Mouse (Mus musculus) limb, embryonic 14.5 days (tissue): ENCODE measurements around the gene 6330409D20Rik. TPM values are rescaled to one million over a fixed set of nuclear protein-coding genes. Genes with fewer than 3 reads are reported as not detected.

ENCODE experiments used
- ATAC-seq: fragments of 200-750 bp; cut with Nextera tagmentation; 2 replicates; pipeline ENCODE4 v1.8.0; 2017; ENCODE audit warnings: low read depth, moderate number of reproducible peaks, moderate TSS enrichment; ENCODE audit not compliant: low FRiP score
- DNase-seq: peaks from one replicate; pipeline ENCODE4 v3.0.0-alpha.2; 2015; ENCODE audit warnings: low spot score
- H3K27ac ChIP-seq: fragments of 300-500 bp; sonication (generic); replicated peaks from 2 replicates; pipeline ENCODE4 v1.5.1; 2014; ENCODE audit warnings: low read depth, mild to moderate bottlenecking, low read length, moderate library complexity, mixed read lengths
- H3K27me3 ChIP-seq: fragments of 300-500 bp; sonication (generic); 2 replicates; pipeline ENCODE4 v1.6.1; 2014; ENCODE audit warnings: low read length, mixed read lengths; ENCODE audit not compliant: control insufficient read depth, insufficient read depth
- H3K36me3 ChIP-seq: fragments of 300-500 bp; sonication (generic); 2 replicates; pipeline ENCODE4 v1.6.1; 2014; ENCODE audit warnings: mild to moderate bottlenecking, low read length, moderate library complexity, mixed read lengths; ENCODE audit not compliant: control insufficient read depth, insufficient read depth
- H3K4me1 ChIP-seq: fragments of 300-500 bp; sonication (generic); 2 replicates; pipeline ENCODE4 v1.6.1; 2014; ENCODE audit warnings: antibody characterized with exemption, low read length, mixed read lengths; ENCODE audit not compliant: control insufficient read depth, insufficient read depth
- H3K4me2 ChIP-seq: fragments of 300-500 bp; sonication (generic); replicated peaks from 2 replicates; pipeline ENCODE4 v1.6.1; 2014; ENCODE audit warnings: low read depth, mild to moderate bottlenecking, low read length, moderate library complexity; ENCODE audit not compliant: severe bottlenecking
- H3K4me3 ChIP-seq: fragments of 300-500 bp; sonication (generic); replicated peaks from 2 replicates; pipeline ENCODE4 v1.5.1; 2014; ENCODE audit warnings: low read length
- H3K9ac ChIP-seq: fragments of 300-500 bp; sonication (generic); 2 replicates; pipeline ENCODE4 v1.6.1; 2014; ENCODE audit warnings: mild to moderate bottlenecking, low read depth, low read length, moderate library complexity; ENCODE audit not compliant: severe bottlenecking
- H3K9me3 ChIP-seq: fragments of 300-500 bp; sonication (generic); 2 replicates; pipeline ENCODE4 v1.6.1; 2016; ENCODE audit warnings: low read length; ENCODE audit not compliant: control insufficient read depth
- POLR2A ChIP-seq: fragments of 200-500 bp; IDR thresholded peaks from 2 replicates; pipeline ENCODE4 v1.8.0; 2012; ENCODE audit warnings: inconsistent platforms, mild to moderate bottlenecking, moderate library complexity, borderline replicate concordance; ENCODE audit not compliant: insufficient read depth, insufficient read length; ENCODE audit errors: extremely low read depth
- WGBS: fragments of 180-500 bp; shearing (Covaris S2); extraction: QIAGEN DNeasy Blood & Tissue Kit; methylation state at CpG from one replicate; pipeline ENCODE4 v1.1.7; 2014; 5-methylcytosine and 5-hydroxymethylcytosine counted together
- polyA plus RNA-seq, 2 experiments: library from polyadenylated mRNA; depleted of rRNA in 1 of 2; stranded (reverse) in 1 of 2; unstranded in 1 of 2; fragments of >200 nt; fragmentation: Nextera tagmentation in 1 of 2; extraction: Ambion mirVana in 1 of 2; gene quantifications; 2 replicates each; pipeline versions ENCODE4 v1.2.1 to v1.2.3; 2012 to 2014

6330409D20Rik gene
- polyA plus RNA-seq, 2 experiments = 0.14 TPM; not detected in 1

GRCm38 (mm10) chr2:32693282-32693681 is 47.5 kb downstream of the 6330409D20Rik start:
- ATAC-seq (no peak), DNase-seq (no peak)
- Histone ChIP-seq H3K4me1 (peaks cover 11% of the 10 kb centered on the region), H3K4me3 (peak overlapping the region; percentile 89), H3K36me3 (peaks cover 13% of the 10 kb centered on the region), H3K27ac (no peak overlapping the region), H3K9ac (peak overlapping the region; percentile 88), H3K4me2 (peak overlapping the region; percentile 81), H3K9me3 (no peaks in the 10 kb centered on the region), H3K27me3 (no peaks in the 10 kb centered on the region)
- TF ChIP-seq POLR2A = no peak
- 16% methylated on average over 7 of the region's 7 CpGs for WGBS

GRCm38 (mm10) chr2:32692496-32692895 is 48.3 kb downstream of the 6330409D20Rik start:
- DNase-seq (no peak), ATAC-seq (no peak)
- 96% methylated on average over 14 of the region's 14 CpGs for WGBS
- Histone ChIP-seq H3K27ac (no peak overlapping the region), H3K27me3 (no peaks in the 10 kb centered on the region), H3K4me3 (peak overlapping the region; percentile 89; the same call in 1 of the 2 replicates), H3K9me3 (no peaks in the 10 kb centered on the region), H3K9ac (no peak overlapping the region), H3K4me1 (peaks cover 11% of the 10 kb centered on the region), H3K36me3 (peaks cover 21% of the 10 kb centered on the region), H3K4me2 (peak overlapping the region; percentile 81)
- no peak for TF ChIP-seq POLR2A

- H3K4me2 ChIP-seq = no peak overlapping the region
- no peak for DNase-seq
- no peak overlapping the region for H3K27ac ChIP-seq
- 83% methylated on average over 11 of the region's 11 CpGs for WGBS
- H3K36me3 ChIP-seq = peaks cover 36% of the 10 kb centered on the region
- no peak overlapping the region for H3K4me3 ChIP-seq
- H3K9ac ChIP-seq = no peak overlapping the region
- no peaks in the 10 kb centered on the region for H3K9me3 ChIP-seq
- no peak for ATAC-seq
- no peak for TF ChIP-seq POLR2A
- no peaks in the 10 kb centered on the region for H3K27me3 ChIP-seq
- peaks cover 11% of the 10 kb centered on the region for H3K4me1 ChIP-seq
Observed at GRCm38 (mm10) chr2:32691041-32691440, 49.8 kb downstream of the 6330409D20Rik start.

GRCm38 (mm10) chr2:32689420-32689819 is 51.4 kb downstream of the 6330409D20Rik start:
- DNase-seq (peak; percentile 89), ATAC-seq (no peak; the same call in 1 of the 2 replicates)
- 19% methylated on average over 5 of the region's 5 CpGs for WGBS
- Histone ChIP-seq H3K9ac (no peak overlapping the region), H3K27ac (no peak overlapping the region), H3K4me1 (peaks cover 11% of the 10 kb centered on the region), H3K27me3 (no peaks in the 10 kb centered on the region), H3K4me2 (no peak overlapping the region), H3K9me3 (no peaks in the 10 kb centered on the region), H3K36me3 (peaks cover 52% of the 10 kb centered on the region), H3K4me3 (no peak overlapping the region)
- TF ChIP-seq POLR2A = no peak; the same call in 1 of the 2 replicates

- no peak overlapping the region for H3K4me3 ChIP-seq
- no peak for DNase-seq
- no peak for ATAC-seq
- peaks cover 3% of the 10 kb centered on the region; the same call in 1 of the 2 replicates for H3K4me1 ChIP-seq
- no peak overlapping the region for H3K9ac ChIP-seq
- TF ChIP-seq POLR2A = no peak
- H3K36me3 ChIP-seq = peaks cover 68% of the 10 kb centered on the region
- 89% methylated on average over 8 of the region's 8 CpGs for WGBS
- H3K4me2 ChIP-seq = no peak overlapping the region
- H3K27me3 ChIP-seq = no peaks in the 10 kb centered on the region
- no peak overlapping the region for H3K27ac ChIP-seq
- H3K9me3 ChIP-seq = no peaks in the 10 kb centered on the region
Observed at GRCm38 (mm10) chr2:32687562-32687961, 53.3 kb downstream of the 6330409D20Rik start.

GRCm38 (mm10) chr2:32686640-32687039 is 54.2 kb downstream of the 6330409D20Rik start:
- WGBS = 90% methylated on average over 6 of the region's 6 CpGs

More at GRCm38 (mm10) chr2:32686640-32687039, 54.2 kb downstream of the 6330409D20Rik start:
- H3K9ac ChIP-seq = no peak overlapping the region
- H3K36me3 ChIP-seq = peaks cover 70% of the 10 kb centered on the region
- no peaks in the 10 kb centered on the region; the same call in 1 of the 2 replicates for H3K4me1 ChIP-seq
- H3K27me3 ChIP-seq = no peaks in the 10 kb centered on the region
- no peak overlapping the region for H3K27ac ChIP-seq
- no peak overlapping the region for H3K4me3 ChIP-seq
- ATAC-seq (no peak), DNase-seq (no peak)
- no peak overlapping the region for H3K4me2 ChIP-seq
- no peaks in the 10 kb centered on the region for H3K9me3 ChIP-seq
- no peak for TF ChIP-seq POLR2A
